Mouse (Mus musculus) liver, postnatal 0 days (tissue): ENCODE results near the gene Nfrkb.

Experiments used
- CTCF ChIP-seq: sonication (generic); IDR thresholded peaks from 2 replicates; pipeline ENCODE4 v1.5.1; 2016; ENCODE audit warnings: antibody characterized with exemption, low read depth
- EP300 ChIP-seq: IDR thresholded peaks from 2 replicates; pipeline ENCODE4 v1.6.1; 2016; ENCODE audit warnings: antibody characterized with exemption, low read depth, mild to moderate bottlenecking

GRCm38 (mm10) chr9:31346575-31347080, 39.4 kb upstream of the Nfrkb start:
- no peak for TF ChIP-seq CTCF
- no peak for TF ChIP-seq EP300
